Mouse (Mus musculus): ENCODE data around the gene Krtap7-1.

Krtap7-1 gene

DNA sequence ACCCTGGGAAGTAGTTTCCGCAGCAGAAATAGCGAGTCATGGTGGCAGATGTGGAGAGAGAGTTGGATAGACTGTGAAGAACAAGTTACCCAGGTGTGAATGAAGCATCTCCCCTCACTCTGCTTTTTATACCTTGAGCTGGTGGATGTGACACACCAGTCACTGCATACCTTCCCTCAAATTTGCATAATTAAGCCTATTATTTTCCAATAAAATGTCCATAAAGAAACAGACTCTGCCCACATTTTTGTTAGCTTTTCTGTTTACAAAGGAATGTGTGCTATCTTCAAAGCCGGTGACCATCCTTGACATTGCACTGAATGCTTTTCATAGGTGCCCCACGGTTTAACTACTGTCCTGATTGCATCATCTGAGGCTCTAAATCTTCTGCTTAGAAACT lies at the start of gene Krtap7-1:
TSS of gene Krtap7-1 (minus strand) at position 101 of the 400 bp plus-strand sequence.
- DNase-seq (ENCODE audit: low spot score), result no peak

DNA sequence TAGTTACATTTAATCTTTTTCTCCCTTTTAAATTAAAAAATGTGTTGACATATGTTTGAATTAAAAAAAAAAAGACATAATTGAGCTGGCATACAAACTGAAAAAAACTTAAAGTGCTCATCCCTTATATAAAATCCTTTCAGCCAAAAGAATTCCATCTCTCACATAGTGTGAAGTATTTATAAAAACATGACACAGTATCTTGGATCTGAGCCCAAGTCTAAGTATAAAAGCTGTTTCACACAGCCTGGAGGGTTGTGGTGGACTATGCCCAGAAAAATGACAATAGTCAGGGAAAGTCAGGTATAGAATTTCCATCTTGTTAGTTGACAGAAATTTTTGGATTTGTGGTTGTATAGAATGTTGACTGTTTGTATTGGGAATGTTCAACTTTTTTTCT lies 42.2 kb upstream of the Krtap7-1 start:
- DNase-seq (ENCODE audit: low spot score), result no peak

DNA sequence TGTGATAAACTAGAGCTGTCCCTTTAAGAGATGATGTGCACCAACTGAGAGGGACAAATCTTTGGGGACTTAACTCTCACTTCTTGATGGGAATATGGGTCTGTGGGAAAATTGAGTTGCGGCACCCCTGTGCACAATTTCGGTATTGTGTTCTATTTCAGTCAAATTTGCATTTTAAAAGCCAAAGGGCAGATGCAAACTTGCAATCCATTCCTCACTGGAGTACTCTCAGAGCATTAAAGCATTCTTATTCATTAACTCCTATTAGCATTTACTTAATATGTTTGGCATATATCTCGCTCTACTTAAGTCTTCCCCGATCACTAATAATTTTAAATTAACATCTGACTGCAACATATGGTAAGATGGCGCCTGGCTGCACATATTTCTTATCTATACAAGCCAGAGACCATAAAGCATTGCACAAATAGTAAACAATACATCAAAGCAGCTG lies 29.9 kb upstream of the Krtap7-1 start:
- no peak for DNase-seq (ENCODE audit: low spot score)

DNA sequence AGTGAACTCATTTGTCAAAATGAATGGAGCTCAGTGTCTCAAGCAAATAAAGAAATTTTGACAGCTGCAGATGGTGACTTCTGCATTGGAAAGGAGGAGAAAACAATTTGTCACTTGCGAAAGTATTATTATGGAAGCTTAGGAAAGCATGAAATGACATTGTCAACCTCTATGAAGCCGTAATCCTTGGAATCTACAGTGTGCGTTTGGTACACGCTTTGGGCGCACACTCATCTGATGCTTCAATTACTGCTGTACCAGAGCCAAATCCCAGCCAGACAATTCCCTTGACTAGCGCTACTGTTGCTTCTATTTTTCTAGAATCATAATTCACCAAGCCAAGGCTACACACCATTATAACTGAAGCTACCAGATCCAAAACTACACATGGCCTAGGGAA lies 29.2 kb upstream of the Krtap7-1 start:
- DNase-seq (ENCODE audit: low spot score), result no peak

DNA sequence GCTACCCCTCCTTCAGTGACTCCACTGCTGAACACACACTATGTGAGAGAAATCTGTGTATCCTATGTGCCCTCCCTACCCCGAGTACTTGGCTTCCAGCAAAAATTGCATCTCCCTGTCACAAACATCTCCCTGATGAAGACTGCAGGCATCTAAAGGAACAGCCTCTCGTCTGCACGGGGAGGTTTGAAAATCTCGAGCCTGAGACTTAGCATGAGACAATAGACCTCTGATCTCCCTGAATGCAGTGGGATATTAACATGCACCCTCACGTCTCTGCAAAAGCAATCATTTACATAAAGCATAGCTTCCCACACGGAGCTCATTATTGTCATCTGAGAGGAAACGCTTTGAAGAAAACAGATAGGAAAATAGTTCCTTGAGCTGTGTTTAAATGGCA lies 22.4 kb upstream of the Krtap7-1 start:
- no peak for DNase-seq (ENCODE audit: low spot score)

DNA sequence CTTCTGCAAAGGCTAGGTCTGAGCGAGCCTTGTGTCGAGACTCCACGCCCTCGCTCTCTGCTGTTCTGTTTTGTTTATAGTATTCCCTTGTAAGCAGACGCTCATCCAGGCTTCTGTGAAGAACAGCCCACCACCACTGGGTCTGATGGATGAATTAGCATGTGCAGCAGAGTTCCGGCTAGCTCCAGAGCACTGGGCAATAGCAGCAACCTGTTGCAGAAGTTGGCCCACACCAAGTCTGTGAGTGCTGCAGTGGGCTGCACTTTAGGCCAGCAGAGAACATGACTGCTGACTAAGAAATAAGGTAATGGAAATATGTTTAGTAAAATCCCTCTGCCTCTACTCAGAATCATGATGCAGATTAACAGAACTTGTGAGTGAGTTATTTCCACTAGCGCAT lies 21.7 kb upstream of the Krtap7-1 start:
- DNase-seq (ENCODE audit: low spot score), result no peak

DNA sequence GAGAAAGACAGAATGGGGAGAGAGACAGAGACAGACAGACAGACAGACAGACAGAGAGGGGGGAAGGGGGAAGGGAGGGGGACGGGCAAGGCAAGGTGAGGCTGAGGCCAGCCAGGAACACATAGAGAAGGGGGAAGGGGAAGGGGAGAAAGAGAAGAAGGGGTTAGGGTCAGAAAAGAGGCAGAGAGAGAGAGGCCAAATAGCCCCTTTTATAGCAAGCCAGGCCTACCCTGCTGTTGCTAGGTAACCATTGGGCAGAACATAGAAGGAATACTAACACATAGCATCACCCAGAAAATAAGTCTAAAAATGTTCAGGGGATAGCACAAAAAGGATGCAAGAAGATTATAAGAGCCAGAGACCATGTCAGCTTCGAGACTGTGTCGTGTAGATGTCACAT lies 20.3 kb upstream of the Krtap7-1 start:
- no peak for DNase-seq (ENCODE audit: low spot score)

DNA sequence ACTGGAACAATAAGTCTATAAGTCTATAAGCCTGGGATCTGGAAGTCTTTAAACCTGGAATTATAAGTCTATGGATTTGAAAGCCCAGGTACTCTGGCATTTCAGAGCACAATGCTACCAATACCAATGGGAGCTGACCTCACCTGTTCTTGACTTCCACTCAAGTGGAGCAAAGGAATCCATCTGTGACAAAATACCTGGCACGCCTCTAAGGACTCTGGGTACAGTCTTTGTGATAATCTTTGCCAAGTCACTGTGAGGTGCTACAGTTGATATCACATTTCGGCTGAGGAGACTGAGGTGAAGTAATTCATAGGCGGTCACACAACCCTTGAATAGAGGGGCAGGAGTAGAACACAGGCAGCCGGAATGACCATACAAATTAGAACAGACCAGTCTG lies 12.9 kb upstream of the Krtap7-1 start:
- DNase-seq (ENCODE audit: low spot score), result no peak

DNA sequence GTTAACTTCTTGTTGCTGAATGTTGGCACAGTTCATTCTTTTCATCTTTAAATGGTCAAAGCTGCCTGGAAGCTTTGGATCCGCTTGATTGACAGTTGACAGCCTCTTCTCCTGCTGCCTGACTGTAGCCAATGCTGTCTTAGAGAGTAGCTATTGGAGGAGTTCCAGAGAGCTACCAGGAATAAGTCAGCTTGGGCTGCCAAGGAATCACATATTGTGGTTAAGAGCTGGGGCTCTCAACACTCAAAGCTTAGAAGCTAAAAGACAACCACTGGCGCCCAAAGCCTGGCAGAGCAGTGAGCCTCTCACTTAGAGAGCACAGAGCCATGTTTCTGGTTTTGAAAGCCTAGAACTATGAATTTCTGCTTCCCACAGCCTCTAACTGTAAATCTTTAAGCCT lies 12.4 kb upstream of the Krtap7-1 start:
- DNase-seq (ENCODE audit: low spot score), result no peak

DNA sequence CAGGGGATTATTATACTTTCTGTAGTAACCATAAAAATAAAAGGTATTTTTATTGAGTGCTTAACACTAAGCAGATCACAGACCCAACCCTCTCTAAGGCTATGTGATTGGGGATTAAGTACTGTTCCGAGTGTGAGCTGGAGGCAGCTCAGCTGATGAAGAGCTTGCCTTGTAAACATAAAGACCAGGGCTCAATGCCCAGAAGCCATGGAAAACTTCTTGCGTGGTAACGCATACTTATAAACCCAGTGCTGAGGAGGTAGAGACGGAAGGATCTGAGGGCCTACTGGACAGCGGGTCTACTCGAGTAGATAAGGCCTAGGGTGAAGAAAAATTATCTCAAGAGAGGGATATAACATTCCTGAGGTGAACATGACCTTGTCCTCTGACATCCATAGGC lies 12.0 kb upstream of the Krtap7-1 start:
- DNase-seq (ENCODE audit: low spot score), result no peak

DNA sequence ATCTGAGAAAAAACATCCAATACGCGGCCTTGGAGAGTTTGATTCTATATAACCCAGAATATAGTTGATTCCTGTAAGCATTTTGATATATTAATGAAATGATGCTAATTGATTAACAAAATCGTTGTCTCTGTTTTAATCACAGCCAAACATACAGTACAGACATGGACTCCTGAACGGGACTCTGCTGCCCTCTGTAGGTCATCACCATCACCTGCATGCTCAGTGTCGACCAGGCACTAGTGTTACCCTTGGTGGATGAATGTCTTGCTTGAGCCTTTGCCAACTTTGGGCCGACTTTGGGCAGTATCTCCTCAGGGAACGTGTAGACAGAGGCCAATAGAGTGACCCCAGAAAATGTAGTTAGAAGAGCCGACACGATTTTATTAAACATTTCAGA lies 9.5 kb upstream of the Krtap7-1 start:
- DNase-seq (ENCODE audit: low spot score), result no peak

DNA sequence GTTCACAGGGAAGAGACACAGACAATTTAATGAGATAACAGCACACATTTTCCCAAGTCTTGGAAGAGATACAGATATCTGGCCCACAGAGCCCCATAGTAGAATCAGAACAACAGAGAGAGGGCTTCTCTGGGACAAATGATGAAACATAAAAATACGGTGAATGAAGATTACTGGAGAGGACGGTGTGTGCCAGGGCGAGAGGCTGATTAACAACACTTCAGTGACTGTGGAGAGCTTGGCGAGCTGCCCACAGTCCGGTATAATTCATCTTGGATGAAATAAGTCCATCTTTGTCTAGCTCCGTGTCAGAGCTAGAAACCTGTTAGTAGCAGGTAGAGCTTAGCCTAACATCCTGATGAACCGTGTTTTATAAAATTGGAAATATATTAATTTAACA lies 5.3 kb upstream of the Krtap7-1 start:
- DNase-seq (ENCODE audit: low spot score), result no peak

DNA sequence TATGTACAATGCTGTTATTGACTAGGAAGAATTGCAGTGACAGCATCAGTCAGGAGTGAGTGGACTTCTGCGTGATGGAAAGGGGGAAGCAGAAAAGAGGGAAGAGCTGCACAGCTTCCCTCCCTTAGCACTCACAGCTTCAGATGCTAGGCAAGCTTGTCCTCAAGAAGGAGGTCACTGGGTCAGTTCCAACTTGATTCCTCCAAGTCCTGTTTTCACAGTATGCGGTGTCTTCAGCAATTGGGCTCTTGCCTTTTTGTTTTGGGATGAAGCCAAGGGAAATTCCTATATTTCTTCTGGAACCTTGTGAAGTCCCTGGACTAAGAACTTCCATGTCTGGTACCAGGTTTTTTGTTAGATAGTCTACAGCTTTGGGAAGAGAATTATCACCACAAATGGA lies 4.6 kb downstream of the Krtap7-1 start:
- DNase-seq (ENCODE audit: low spot score), result no peak

DNA sequence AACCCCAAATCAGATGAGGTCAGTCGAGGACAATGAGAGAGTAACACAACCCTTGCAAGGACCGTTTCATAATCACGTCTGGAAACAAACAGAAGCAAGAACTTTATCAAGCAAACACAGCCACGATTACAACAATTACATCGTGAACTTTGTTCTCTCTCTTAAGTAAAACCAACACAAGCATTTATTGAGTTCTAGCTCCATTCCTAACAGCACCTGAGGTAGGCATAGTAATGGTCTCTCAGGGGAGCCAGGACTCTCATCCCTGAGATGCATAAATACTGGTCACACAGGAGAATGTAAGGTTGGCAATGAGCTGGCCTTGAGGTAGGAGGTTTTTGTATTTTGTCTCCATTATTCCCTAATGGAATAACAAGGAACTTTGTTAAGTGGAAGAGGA lies 6.3 kb downstream of the Krtap7-1 start:
- no peak for DNase-seq (ENCODE audit: low spot score)

DNA sequence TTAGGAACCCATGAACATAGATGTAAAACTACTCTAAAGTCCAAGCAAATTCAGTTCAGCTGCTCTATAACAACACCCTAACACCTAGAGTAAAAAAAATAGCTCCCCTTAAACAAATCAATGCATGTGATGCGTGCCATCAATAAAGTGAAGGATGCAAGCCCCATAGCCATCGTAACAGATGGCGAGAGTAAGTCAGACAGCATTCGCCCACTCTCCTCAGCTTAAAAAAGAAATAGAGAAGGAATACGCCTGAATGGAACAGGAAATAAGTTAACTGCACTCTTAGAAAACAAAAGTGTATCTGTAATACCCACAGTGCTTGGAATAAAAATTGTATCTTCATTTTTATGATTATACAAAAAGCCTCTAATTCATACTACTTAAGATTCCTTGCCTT lies 11.1 kb downstream of the Krtap7-1 start:
- DNase-seq (ENCODE audit: low spot score), result no peak

DNA sequence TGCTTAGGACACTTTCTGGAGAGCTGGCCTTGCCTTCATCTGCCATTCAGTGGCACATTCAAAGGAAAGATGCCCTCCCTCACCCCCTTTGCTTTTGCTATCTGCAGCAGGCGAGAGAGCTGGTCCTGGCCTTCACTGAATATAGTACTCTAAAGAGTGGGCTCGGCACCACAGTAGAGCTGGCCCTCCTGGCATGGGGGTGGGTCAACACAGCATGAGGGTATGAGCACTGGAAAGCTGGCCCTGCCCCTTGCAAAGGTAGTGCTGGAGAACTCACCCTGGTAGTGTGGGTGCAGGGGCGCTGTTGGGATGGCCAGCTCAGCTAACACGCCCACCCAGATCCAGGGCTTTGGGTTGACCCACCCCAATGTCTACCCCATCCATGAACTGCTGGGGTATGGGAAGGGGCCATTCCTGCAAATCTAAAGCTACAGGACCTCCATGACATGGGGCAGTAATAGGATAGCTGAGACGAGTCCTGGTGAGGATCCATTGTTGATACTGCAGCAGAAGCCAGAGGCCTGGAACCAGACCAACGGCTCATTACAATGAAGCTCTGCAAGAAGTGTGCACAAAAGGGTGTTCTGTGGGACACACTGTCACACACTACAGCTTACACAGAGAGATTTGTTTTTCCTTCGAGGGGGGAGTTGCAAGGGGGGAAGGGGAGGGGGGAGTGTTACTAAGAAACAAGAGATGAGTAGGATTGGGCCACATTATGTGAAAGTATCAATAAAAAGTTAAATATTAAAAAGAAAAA lies 12.5 kb downstream of the Krtap7-1 start:
- no peak for DNase-seq (ENCODE audit: low spot score)

DNA sequence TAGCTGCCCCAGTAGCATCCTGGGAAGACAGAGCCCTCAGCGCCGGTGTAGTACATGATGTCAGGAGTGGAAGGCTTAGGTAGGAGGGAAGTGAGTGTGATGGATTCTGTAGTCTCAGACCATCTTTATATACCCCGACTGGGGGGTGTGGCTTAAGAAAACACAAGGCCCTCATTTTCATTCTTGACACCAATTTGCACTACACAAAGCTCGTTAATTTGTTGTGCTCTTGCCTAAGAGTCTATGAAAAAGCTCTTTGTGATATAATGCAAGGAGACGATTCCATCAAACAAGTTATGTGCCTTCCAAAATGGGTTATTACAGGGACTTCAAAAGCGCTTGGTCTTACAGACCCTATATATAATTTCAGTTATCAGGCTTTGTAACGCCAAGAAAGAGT lies 20.3 kb downstream of the Krtap7-1 start, which contains the start of gene Krtap8-1:
TSS of gene Krtap8-1 (minus strand) at position 101 of the 400 bp plus-strand sequence.
- DNase-seq (ENCODE audit: low spot score), result no peak

DNA sequence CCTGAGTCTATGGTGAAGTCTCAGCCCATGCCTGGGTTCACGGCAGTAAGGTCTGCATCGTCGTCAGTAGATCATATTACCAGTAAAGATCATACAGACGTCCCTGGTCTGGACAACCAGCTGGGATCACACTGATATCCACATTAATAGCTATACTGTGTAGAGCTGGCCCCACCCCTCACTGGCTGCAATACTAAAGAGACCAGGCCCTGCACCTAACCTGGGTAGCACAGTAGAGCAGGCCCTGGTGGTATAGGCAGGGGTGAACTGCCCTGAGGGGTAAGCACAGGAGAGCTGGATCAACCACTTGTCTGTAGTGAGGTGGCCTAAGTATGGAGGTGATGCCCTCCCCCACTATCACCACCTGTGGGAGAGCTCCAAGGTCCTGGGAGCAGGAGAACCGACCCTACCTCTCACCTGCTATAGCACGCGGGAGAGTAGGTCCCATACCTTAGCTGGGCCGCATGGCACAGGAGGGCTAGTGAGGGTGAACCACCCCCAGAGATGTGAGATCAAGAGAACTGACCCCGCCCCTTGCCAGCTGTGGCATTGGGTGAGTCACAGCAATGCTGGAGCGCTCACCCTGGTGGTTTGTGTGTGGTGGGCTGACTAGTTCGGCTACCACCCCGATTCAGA lies 30.3 kb downstream of the Krtap7-1 start:
- no peak for DNase-seq (ENCODE audit: low spot score)

DNA sequence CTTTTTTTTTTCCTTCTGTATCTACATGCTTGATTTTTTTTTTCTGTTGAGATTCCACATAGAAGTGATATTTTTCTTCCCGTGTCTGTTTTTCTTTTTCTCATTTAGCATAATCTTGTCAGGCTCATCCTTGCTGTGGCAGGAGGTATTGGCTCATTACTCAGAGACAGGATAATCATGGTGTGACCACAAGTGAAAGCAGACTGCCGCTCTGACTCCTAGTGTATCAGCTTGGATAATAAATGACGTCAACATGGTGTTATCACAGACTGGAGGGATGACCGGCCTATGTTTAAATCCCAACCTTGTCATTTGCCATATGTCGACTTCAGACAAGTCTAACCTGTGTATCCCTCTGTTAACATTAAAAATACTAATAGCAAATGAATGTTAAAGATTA lies 46.9 kb downstream of the Krtap7-1 start:
- no peak for DNase-seq (ENCODE audit: low spot score)
